Mouse (Mus musculus): ENCODE measurements at regions not wholly inside any gene's neighbourhood (a gene's known extent, or its start where the extent isn't known, plus 50 kb on each side); places are given as distances from the start of the nearest gene placed in this dataset.

- Histone ChIP-seq H3K4me2 (ENCODE audit: low read depth, low read length) (no peak overlapping the region), H3K27me3 (ENCODE audit: control insufficient read depth, insufficient read depth, low read length) (no peaks in the 10 kb centered on the region), H3K9ac (replicated peaks; ENCODE audit: low read depth, low read length) (no peak overlapping the region), H3K36me3 (replicated peaks; ENCODE audit: control insufficient read depth, insufficient read depth, low read length) (no peaks in the 10 kb centered on the region), H3K4me3 (ENCODE audit: low read depth, low read length) (no peak overlapping the region), H3K9me3 (replicated peaks; ENCODE audit: control insufficient read depth, low read length) (no peaks in the 10 kb centered on the region), H3K4me1 (ENCODE audit: control insufficient read depth, insufficient read depth) (no peaks in the 10 kb centered on the region), H3K27ac (ENCODE audit: low read depth) (no peak overlapping the region)
- ATAC-seq (ENCODE audit: insufficient read depth, low read depth): no peak
- WGBS: 45% methylated on average over 11 of the region's 11 CpGs
- TF ChIP-seq EP300 (IDR thresholded peaks at IDR 0.05; ENCODE audit: low read depth) (no peak), CTCF (IDR thresholded peaks at IDR 0.05; ENCODE audit: low read depth) (peak; percentile 77)
- peak; percentile 59 for DNase-seq (ENCODE audit: low spot score)
Observed at GRCm38 (mm10) chr15:57644331-57644953, 167.0 kb upstream of the Slc22a22 start.

GRCm38 (mm10) chr15:57639115-57639514, 161.7 kb upstream of the Slc22a22 start:
- TF ChIP-seq EP300 (IDR thresholded peaks at IDR 0.05; ENCODE audit: low read depth): no peak
- TF ChIP-seq CTCF (IDR thresholded peaks at IDR 0.05; ENCODE audit: low read depth): no peak
- no peaks in the 10 kb centered on the region for H3K9me3 ChIP-seq (replicated peaks; ENCODE audit: control insufficient read depth, low read length)
- H3K4me2 ChIP-seq (ENCODE audit: low read depth, low read length): no peak overlapping the region
- no peak for ATAC-seq (ENCODE audit: insufficient read depth, low read depth)
- no peak overlapping the region for H3K9ac ChIP-seq (replicated peaks; ENCODE audit: low read depth, low read length)
- DNase-seq (ENCODE audit: low spot score): no peak
- 62% methylated on average over 7 of the region's 7 CpGs for WGBS
- no peaks in the 10 kb centered on the region for H3K27me3 ChIP-seq (ENCODE audit: control insufficient read depth, insufficient read depth, low read length)
- H3K27ac ChIP-seq (ENCODE audit: low read depth): no peak overlapping the region
- H3K36me3 ChIP-seq (replicated peaks; ENCODE audit: control insufficient read depth, insufficient read depth, low read length): no peaks in the 10 kb centered on the region
- H3K4me3 ChIP-seq (ENCODE audit: low read depth, low read length): no peak overlapping the region
- H3K4me1 ChIP-seq (ENCODE audit: control insufficient read depth, insufficient read depth): no peaks in the 10 kb centered on the region

DNA sequence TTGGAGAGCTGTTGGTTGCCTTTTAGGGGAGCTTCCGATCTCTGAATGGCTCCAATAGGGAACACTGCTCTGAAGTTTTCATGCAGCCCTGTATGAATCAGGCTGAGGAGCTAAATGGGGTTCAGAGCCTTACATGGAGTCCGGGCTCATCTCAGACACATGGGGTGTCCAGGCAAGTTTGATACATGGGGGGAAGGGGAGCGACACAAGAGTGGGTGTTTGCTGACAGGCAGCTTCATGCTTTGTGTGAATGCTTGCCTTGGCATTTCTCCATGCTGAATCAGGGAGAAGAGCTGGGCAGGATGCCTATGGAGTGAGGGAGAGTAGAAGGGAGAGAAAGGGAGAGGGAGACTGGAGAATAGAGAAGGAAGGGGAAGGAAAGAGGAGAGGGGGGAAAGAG, 155.6 kb upstream of the Slc22a22 start:
- TF ChIP-seq CTCF (IDR thresholded peaks at IDR 0.05; ENCODE audit: low read depth) (no peak), EP300 (IDR thresholded peaks at IDR 0.05; ENCODE audit: low read depth) (no peak)
- Histone ChIP-seq H3K4me1 (ENCODE audit: control insufficient read depth, insufficient read depth) (no peaks in the 10 kb centered on the region), H3K9ac (replicated peaks; ENCODE audit: low read depth, low read length) (no peak overlapping the region), H3K27me3 (ENCODE audit: control insufficient read depth, insufficient read depth, low read length) (no peaks in the 10 kb centered on the region), H3K4me3 (ENCODE audit: low read depth, low read length) (no peak overlapping the region), H3K36me3 (replicated peaks; ENCODE audit: control insufficient read depth, insufficient read depth, low read length) (no peaks in the 10 kb centered on the region), H3K4me2 (ENCODE audit: low read depth, low read length) (no peak overlapping the region), H3K27ac (ENCODE audit: low read depth) (no peak overlapping the region), H3K9me3 (replicated peaks; ENCODE audit: control insufficient read depth, low read length) (no peaks in the 10 kb centered on the region)
- 65% methylated on average over 3 of the region's 3 CpGs for WGBS
- ATAC-seq (ENCODE audit: insufficient read depth, low read depth) (no peak), DNase-seq (ENCODE audit: low spot score) (no peak)

DNA sequence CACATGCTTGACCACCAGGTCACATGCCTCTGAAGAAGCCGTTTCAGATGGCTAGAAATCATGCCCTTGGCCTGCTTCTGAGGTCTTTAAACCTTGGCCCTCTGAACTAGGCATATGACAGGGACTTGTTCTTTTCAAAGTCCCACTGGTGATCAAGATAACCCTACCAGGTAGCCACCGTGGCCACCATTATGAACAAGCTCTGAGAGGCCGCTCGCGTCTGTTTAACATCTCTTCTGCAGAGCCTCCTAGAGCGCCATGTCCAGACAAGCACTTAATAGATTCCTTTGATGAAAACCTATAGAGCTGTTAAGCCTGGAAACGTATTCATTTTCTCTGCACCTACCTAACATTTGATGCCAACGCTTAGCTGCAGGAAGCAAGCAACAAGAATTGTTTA, 155.1 kb upstream of the Slc22a22 start:
- Histone ChIP-seq H3K9me3 (replicated peaks; ENCODE audit: control insufficient read depth, low read length) (no peaks in the 10 kb centered on the region), H3K4me3 (ENCODE audit: low read depth, low read length) (no peak overlapping the region), H3K9ac (replicated peaks; ENCODE audit: low read depth, low read length) (no peak overlapping the region), H3K4me2 (ENCODE audit: low read depth, low read length) (no peak overlapping the region), H3K4me1 (ENCODE audit: control insufficient read depth, insufficient read depth) (no peaks in the 10 kb centered on the region), H3K27ac (ENCODE audit: low read depth) (no peak overlapping the region), H3K27me3 (ENCODE audit: control insufficient read depth, insufficient read depth, low read length) (no peaks in the 10 kb centered on the region), H3K36me3 (replicated peaks; ENCODE audit: control insufficient read depth, insufficient read depth, low read length) (no peaks in the 10 kb centered on the region)
- no peak for TF ChIP-seq CTCF (IDR thresholded peaks at IDR 0.05; ENCODE audit: low read depth)
- no peak for TF ChIP-seq EP300 (IDR thresholded peaks at IDR 0.05; ENCODE audit: low read depth)
- DNase-seq (ENCODE audit: low spot score): no peak
- ATAC-seq (ENCODE audit: insufficient read depth, low read depth): no peak
- 81% methylated on average over 8 of the region's 8 CpGs for WGBS

DNA sequence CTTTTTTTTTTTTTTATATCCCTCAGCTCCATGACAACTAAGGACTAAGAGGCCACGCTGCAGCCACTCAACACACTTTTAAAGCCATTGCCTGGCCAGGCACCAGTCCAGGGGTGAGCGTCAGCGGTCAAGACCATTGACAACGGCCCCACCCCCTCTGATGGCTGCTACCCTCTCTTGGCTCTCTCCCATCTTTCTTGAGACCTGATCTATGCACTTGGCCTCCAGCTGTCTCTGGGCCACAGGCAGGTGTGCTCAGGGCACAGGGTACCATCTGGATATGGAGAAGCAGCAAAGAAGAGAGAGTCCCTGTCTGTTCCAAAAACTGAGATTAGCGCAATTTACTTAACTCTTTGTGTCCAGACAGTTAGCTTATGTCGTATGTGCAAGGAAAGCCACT, 141.0 kb upstream of the Slc22a22 start:
- TF ChIP-seq CTCF (IDR thresholded peaks at IDR 0.05; ENCODE audit: low read depth) (no peak), EP300 (IDR thresholded peaks at IDR 0.05; ENCODE audit: low read depth) (no peak)
- WGBS: 64% methylated on average over 6 of the region's 6 CpGs
- Histone ChIP-seq H3K4me2 (ENCODE audit: low read depth, low read length) (no peak overlapping the region), H3K27ac (ENCODE audit: low read depth) (no peak overlapping the region), H3K9ac (replicated peaks; ENCODE audit: low read depth, low read length) (no peak overlapping the region), H3K27me3 (ENCODE audit: control insufficient read depth, insufficient read depth, low read length) (no peaks in the 10 kb centered on the region), H3K9me3 (replicated peaks; ENCODE audit: control insufficient read depth, low read length) (no peaks in the 10 kb centered on the region), H3K36me3 (replicated peaks; ENCODE audit: control insufficient read depth, insufficient read depth, low read length) (no peaks in the 10 kb centered on the region), H3K4me3 (ENCODE audit: low read depth, low read length) (no peak overlapping the region), H3K4me1 (ENCODE audit: control insufficient read depth, insufficient read depth) (no peaks in the 10 kb centered on the region)
- DNase-seq (ENCODE audit: low spot score) (no peak), ATAC-seq (ENCODE audit: insufficient read depth, low read depth) (no peak)

DNA sequence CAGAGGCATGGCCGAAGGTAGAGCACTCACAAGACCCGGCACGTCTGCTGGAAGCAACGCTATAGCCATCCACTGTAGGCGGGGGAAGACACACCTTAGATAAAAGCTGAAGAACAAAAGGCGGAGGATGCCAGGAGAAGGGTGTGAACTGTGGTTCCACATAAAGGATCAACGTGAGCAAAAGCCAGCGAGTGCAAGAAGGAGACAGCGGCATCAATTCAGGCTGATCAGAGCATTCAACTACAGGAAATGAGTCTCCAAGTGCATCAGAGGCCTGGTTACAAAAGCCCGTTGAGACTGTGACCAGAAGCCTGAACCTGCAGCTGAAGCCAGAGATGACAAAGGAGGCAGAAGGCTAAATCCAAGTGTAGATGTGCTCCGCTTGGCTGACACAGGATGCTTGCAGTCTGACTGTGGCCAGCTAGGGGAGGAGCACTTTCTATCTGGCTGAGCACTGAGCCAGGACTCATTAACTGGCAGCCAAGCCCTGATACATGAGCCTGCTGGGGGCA, 139.5 kb upstream of the Slc22a22 start:
- Histone ChIP-seq H3K36me3 (replicated peaks; ENCODE audit: control insufficient read depth, insufficient read depth, low read length) (no peaks in the 10 kb centered on the region), H3K4me2 (ENCODE audit: low read depth, low read length) (no peak overlapping the region), H3K27me3 (ENCODE audit: control insufficient read depth, insufficient read depth, low read length) (no peaks in the 10 kb centered on the region), H3K4me3 (ENCODE audit: low read depth, low read length) (no peak overlapping the region), H3K27ac (ENCODE audit: low read depth) (no peak overlapping the region), H3K9me3 (replicated peaks; ENCODE audit: control insufficient read depth, low read length) (no peaks in the 10 kb centered on the region), H3K9ac (replicated peaks; ENCODE audit: low read depth, low read length) (no peak overlapping the region), H3K4me1 (ENCODE audit: control insufficient read depth, insufficient read depth) (no peaks in the 10 kb centered on the region)
- ATAC-seq (ENCODE audit: insufficient read depth, low read depth) (no peak), DNase-seq (ENCODE audit: low spot score) (no peak)
- WGBS: 61% methylated on average over 11 of the region's 11 CpGs
- TF ChIP-seq CTCF (IDR thresholded peaks at IDR 0.05; ENCODE audit: low read depth): no peak
- no peak for TF ChIP-seq EP300 (IDR thresholded peaks at IDR 0.05; ENCODE audit: low read depth)
